Mouse (Mus musculus): Measurements from ENCODE around the gene Gm42372. TPM values are rescaled to one million over a fixed set of nuclear protein-coding genes. Genes with fewer than 3 reads are reported as not detected.
A peak's percentile ranks its signal among the peaks of the same experiment; 100 is the strongest.

The Gm42372 gene
- total RNA-seq, 1 experiment from 2014 or later, result 2.1 TPM

DNA sequence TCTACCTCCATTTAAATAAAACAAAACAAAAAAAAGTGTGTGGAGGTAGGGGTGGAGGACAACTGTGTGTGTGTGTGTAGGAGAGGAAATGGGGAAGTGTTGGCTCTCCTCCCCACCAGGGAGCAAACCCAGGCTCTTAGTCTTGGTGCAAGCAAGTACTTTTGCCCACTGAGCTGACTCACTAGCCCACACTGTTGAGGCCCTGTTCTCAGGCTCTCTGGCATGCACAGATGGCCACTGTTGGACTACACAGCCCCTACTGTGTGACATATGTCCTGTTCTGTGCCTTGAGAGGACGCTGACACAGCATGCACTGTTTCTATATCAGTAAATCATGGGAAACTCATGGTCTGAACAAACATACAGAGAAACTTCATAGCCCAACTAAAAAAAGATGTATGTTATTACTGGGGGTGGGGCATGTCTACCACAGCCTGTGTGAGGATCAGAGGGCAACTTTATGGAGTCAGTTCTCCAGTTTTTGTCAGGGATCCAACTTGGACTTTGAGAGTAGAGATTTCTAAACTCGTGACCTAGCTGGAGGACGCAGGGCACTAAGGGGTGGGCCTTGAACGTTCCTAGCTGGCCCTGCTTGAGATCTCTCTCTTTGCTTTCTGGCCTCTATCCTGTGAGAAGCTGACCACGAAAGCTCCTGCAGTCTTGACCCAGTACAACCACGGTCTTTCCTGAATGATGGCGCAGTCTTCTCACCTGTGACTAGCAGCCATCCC, 20.5 kb downstream of the Gm42372 start:
- DNase-seq, result no peak

DNA sequence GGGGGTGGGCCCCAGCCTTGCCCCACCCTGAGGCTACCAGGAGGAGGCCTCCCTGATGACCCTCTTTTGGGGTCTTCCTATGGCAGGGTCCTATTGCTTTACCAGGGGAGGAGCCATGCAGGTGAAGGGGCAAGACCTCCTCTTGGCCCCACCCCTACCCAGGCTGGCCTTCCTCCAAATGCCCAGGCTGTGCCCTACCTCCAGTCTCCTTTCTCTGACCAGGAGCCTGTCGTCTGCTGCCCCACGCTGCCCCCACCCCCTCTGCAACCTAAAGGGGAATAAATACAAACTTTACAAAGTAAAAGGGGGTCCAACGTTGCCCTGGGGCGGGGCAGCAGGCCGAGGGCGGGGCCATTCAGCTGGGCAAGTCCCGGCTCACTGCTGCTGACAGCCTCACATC, 21.8 kb downstream of the Gm42372 start:
- no peak for DNase-seq

DNA sequence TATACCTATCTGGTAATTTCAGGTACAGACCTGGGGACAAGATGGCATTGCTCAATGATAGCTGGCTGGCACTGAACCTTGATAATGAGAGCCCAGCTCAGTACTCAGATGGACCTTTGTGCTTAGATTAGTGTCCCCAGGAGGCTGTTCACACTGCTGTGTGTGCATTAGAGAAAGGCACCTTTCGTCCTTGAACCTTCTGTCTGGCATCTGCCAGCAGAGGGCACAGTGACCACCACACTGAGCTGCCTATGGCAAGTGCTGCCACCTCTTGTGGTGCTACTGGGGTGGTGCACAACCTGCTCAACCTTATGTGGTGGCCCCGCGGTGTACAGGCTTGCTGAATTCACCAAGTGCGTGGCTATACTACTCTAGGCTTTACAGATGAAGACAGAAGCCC, 24.4 kb downstream of the Gm42372 start:
- DNase-seq, result no peak

DNA sequence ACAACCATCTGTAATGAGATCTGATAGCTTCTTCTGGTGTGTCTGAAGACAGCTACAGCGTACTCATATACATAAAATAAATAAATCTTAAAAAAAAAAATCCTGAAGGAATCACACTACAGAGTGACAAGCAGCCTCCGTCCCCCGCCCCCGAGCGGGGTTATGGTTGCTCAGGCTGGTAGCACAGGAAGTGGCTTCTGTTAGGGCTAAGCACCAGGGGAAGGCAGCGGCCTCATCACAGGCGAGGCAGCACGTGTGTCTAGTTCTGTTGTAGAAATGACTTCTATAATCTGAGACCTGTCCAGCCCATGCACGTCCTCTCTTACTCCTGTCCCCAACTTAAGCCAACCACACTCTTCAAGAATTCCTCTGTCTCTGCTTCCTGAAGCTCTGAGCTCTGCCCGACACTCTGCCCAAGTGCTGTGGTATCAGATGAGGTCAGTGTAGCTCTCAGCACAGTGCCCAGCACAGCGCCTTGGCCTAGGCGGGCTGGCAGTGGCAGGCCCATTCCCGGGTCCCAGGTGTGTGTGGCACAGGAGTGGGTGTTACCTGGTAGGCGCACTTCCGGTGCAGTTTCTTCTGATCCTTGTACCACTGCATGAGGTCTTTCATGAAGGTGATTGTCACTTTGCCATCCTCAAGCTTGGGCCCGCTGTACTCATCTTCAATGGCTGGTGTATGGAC, 26.6 kb downstream of the Gm42372 start:
- DNase-seq, result no peak

DNA sequence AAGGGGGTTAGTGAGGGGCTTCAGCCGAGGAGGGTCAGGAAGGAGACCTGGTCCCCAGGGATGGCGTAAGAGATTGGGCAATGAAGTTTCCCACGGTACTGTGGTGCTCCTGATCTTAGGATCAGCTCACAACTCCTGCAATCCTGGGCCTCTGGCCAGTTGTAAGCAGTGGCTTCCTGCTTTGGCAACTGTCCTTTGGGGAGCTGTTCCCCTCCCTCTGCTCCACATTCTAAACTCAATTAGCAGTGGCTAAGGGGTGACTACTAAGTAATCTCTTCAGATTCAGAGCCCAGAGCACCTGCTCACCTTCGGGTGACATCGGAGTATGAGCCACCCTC, 27.1 kb downstream of the Gm42372 start:
- DNase-seq, result no peak

DNA sequence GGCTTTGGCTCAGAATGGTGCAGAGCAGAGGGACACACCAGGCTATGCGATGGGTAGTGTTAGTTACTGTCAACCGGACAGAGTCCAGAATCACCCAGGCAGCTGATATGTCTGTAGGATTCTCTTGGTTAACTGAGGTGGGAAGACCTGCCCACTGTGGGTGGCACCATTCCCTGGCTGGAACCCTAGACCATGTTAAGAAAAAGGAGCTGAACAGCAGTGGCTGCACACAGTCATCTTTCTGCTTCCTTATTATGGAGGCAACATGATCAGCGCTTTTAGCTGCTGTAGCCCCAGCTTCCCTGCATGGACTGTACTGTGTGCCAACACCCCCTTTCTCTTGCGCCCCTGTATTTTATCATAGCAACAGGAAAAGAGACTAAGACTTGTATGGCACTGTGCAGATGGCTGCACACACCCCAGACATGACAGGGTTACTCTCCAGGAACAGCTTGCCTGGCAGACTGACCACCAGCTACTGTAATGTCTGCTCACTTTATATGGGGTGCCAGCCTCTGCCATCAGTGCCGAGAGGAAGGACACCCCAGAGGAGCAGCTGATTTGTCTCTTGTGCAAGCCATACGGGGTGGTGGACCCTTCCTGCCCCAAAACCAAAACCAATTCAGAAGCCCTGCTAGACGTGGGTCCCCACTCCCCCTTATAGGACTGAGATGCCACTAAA, 29.2 kb downstream of the Gm42372 start:
- DNase-seq, result no peak

DNA sequence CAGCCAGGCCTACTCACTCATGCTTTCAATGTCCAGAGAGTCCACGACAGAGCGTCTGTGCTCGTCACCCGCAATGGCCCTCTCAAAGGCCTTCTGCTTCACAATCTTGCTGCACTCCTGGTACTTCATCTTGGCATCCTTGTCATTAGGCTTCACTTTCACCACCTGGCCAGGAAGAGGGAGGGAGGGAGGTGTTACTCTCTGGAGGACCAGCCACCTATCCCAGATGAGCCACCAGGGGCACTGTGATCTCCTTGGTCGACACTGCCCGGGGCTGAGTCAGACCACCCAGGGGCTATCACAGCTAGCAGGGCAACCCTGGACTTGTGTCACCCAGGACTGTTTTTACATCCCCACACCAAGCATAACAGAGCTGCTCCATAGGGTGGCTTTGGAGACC, 32.5 kb downstream of the Gm42372 start:
- DNase-seq, result no peak

DNA sequence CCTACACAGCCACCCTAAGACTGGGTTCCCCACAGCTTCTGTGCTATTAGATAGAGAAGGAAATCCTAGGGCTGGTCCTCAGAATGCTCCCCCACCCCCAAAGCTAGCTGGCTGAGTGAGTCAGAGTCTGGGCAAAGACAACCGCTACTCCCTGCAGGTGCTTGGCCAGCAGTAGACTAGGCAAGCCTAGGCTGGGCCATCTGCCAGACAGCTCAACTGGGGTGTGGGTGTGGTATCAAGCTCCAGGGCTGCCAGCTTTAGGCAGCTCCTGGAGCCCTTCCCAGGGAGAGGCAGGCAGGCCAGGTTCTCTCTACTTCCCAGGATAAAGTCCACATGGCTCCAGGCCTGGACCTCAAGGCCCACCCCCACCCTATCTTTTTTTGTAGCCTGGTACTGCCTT, 34.1 kb downstream of the Gm42372 start:
- DNase-seq, result peak; percentile 94

DNA sequence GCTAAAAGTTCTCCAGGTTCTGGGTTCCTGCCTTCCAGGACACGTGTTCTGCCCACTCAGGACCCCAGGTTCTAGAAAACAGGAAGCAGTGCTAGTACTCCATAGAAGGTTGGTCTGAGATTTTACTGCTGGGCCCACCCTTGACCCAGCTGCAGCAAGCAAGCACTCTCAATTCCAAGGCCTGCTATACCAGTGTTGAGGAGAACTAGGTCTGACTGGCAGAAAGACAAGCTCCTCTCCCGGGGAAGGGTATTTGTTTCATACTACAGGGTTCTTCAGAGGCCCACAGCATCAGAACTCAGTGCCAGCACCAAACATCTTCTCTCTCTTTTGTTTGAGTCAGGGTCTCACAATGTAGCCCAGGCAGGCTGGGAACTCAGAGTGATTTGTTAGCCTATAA, 35.0 kb downstream of the Gm42372 start:
- no peak for DNase-seq

DNA sequence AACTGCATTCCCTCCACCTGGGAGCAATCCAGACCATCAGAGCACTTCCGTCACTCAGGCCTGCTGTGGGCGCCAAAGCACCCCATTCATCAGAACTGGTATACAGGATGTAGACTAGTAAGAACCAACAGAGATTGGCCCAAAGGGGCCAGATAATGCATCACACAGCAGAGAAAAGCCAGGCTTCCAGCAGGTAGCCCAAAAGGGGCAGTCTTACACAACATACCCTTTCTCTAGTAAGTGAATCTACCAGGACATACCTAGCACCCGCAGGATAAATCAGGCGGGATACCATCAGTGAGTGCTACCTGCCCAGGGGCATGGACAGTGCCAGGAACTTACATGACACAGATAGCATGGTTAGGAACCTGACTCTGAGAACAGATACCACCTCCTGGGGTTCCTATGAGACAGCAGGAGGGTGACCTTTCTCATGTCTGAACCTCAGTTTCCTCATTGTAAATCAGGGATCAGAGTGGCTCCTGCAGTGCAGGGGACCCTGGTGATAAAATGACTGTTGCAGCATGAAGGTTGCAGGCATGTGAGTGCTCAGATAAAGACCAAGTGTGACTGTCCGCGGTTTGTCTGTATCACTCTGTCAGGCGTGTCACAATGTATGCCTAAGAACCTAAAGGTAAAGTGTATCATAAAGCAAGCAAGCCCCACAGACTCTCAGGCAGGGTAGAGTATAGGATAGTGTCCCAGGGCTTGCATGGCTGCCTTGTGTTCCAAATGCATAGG, 36.7 kb downstream of the Gm42372 start:
- DNase-seq, result no peak

DNA sequence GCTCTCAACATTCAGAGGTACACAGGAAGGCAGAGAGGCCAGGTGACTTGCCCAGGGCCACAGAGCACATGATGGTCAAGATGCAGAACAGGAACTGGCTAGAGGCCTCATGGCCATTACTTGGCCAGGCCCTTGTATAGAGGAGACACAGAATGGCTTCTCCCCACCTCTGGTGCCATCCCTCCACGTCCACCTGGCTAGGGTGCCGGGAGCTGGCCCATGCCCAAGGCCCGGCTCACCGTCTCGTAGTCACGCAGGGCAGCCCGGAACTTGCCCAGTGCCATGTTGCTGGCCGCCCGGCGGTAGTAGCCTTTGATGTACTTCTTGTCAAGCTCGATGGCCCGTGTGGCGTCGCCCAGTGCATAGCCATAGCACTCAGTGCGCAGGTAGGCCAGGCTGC, 39.3 kb downstream of the Gm42372 start:
- DNase-seq, result no peak

DNA sequence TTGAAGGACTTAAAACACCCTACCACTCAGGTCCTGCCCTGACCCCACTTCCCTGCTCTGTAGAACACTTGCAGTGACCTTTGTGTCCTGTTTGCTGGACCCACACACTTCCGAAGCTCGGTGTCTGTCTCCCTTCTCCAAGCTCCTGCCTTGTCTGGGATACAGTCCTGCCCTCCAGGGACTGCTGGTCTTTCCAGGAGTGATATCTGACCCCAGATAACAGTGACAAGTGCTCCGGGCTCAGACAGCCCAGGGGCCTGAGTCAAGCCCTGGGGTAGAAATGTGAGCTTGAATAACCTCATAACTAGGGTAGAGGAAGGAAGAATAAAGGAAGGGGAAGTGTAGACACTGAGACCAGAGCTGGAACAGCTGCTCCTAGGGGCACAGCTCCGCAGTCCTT, 40.8 kb downstream of the Gm42372 start:
- no peak for DNase-seq

DNA sequence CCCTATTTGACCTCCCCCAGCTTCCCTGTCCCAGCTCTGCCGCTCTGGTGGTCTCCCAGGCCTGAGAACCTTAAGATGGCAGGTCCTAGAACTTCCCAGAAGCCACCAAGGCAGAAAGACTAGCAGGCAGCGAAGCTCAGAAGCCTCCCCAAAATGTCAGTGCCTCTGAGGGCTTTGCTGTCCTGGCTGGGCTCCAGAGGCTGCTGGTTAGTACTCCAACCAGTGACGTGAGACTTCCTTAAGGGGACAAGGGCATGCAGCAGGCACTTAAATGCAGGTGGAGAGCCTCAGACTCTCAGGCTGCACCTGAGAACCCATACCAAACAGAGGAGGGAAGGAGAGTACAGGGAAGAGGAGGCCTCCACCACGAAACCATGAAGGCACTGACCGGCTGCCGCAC, 41.3 kb downstream of the Gm42372 start:
- peak; percentile 42 for DNase-seq

DNA sequence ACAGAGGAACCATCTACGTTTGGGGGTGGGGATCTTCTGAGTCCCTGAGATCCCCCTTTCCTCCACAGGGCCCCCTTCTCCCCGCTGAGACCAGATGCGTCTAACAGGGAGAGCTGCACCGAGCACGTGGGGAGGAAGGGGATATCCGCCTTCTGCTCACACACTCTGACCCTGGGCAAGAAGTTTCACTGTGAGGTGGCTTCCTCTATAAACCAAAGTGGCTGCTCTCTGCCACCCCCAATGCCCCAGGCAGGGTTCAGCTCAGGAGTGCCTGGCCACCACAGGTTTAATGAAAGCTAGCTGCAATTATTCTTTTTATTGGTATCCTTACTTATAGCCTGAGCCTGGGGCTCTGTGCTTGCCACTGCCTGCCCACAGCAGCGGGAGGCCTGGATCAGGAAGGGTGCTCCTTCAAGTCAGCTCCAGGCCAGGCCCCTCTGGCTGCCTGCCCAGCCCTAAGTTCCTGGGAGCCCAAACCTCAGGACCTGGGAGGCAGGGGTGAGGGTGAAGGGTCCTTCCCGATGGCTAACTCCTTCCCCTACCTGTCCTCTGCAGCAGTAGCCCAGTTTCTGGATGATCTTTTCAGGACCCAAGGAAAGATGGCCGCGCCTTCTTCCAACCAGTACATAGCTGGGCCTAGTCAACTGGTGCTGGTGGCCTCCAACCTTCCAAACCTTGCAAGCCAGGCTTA, 42.1 kb downstream of the Gm42372 start:
- DNase-seq, result peak; percentile 33

DNA sequence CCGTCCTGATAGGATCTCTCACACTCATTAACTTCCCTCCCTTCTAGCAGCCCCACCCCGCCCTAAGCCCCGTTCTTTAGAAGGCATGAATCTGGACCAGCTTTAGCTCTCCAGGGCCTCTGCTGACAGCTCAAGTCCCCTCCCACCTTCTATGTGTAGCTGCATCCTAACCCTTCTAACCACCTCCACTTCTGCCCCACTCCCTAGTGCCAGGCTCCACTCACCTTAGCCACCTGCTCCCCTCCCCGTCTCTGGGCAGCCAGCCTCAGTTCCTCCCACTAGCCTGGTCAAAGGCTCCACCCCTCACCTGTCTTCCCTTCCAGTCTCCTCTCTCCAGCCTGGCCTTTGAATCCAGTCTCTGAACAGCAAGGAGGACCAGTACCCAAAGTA, 42.6 kb downstream of the Gm42372 start:
- DNase-seq, result no peak

DNA sequence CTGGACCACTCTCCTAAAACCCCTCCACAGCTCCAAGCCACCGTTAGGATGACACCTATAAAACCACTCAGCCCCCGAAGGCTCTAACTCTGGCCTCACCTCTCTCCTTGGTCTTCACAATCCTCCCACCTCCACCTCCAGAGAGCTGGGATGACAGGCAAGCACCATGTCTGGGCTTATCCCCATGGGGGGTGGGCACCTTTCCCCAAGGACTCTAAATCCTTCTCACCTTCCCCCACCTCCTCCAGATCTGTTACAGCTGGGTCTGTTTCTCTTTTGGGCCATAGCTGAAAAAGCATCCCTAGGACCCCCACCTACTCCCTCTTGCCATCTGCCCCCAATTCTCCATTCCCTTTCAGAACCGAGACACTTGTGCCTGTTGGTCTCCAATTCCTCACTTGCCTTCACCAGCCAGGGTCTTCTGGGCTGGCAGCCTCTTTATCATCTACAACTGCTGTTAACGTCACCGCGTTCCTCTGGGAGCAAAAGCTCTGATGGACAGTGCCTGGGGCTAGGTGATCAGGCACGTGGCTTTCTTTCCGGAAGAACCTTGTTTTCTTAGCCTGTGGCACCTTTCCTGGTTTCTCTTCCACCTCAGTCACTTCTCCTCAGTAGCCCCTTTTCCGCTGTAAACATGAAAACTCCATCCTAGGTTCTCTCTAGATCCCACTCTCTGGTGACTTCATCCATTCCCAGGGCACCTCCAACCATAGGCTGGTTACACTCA, 43.2 kb downstream of the Gm42372 start:
- DNase-seq, result no peak

DNA sequence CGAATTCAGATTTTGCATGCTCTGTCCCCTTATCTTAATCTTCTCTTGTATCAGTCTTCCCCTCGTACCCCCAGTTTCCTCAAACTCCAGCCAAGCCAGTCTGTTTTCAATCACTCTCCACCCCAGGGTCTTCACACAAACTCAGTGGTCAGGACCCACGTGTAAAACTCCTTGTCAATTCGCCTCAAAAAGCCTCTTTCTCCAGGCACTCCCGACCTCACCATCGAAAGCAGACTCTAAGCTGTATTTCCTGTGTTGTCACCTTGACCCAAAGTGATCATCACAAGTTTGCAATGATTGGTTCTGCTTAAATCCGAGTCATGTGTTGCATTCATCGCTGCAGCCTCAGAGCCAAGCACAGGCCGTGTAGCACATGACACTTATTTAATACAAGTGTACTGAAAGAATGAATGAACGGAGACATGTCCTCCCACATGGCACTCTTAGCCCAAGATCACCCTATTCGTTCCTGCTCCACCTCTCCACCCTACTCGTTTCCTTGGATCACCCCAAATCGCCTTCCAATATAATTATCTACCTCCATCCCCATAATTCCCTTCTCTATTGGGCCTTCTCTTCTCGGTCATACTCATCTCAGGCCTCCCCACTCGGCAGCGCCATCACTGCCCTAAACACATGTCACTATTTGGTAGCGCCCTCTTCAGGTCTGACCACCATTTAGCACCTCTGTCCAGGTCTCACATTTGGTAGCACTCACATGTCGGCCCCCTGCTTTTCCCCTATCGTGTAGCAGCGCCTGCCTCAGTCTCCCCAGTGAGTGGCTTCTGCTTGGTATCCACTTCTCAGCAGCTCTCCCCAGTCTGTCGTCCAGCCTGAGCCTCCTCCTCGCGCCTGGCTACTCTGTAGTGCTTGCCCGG, 44.1 kb downstream of the Gm42372 start:
- DNase-seq, result peak; percentile 33

DNA sequence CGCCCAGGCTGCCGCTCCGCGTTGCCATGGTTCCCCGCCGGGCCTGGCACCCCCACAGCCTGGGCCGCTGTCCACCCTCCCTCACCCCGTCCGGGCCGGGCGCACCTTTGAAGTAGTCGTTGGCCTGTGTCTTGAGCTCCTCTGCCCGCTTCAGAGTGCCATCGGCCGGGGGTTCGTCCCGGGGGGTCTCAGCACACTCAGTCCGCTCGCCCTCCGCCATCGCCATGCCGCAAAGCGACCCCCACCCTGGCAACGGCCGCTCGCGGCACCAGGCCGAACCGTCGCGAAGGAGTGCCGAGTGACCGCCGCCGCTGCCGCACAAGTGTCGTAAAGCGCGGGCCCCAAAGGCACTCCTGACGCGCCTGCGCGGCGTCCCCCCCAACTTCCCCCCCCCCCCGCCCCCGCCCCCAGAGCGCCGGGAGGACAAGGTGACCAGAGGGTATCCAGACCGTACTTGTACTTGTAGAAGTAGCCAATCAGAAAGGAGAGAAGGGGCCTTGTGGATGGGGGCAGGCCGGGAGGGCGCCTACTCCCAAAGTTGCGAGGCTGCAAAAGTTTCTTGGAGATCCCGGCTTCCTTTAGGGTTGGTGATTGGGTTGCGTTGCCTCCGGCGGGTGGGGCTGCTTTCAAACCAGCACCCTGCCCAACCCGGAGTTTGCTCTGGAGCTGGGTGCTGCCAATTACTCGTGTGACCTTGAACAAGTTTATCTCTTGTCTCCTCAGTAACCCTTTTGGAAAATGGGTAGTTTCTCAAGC, 44.9 kb downstream of the Gm42372 start, which contains the start of gene Ppp5c:
Ppp5c (minus strand) TSS at position 337 of the 756 bp plus-strand sequence.
- peak; percentile 90 for DNase-seq

DNA sequence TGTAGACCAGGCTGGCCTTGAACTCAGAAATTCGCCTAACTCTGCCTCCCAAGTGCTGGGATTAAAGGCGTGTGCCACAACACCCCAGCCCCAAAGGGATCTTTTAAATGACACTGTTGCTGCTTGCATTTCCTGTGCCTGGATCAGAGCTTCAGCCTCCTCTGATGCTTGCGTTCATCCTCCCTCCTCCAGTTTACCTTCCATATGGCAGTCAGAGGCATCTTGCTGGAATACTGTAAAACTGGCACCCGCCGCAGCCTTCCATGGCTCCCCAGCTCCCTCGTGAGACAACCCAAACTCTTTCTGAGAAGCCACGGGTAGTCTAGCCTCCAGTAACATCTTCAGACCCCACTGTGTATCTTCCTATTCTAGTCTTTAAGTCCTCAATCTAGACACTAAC, 46.0 kb downstream of the Gm42372 start:
- DNase-seq, result no peak

DNA sequence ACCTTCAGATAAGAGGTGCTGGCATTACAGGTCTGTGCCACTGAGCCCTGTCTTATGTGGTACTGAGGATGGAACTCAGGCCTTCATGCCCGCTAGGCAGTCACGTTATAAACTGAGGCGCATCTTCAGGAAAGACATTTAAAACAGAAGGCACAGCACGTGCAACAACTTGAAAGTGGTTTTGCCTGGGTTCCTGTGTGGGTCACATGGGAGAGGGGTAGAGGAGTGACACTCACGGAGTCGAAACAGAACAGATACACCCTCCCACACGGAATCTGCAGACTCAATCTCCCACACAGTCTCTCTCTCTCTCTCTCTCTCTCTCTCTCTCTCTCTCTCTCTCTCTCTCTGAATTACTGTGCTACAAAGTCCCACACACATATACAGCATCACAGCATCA, 47.4 kb downstream of the Gm42372 start:
- no peak for DNase-seq
